Mouse (Mus musculus) gastrocnemius, postnatal 36 days (tissue): ENCODE measurements around the gene Tshb. TPM values are rescaled to one million over a fixed set of nuclear protein-coding genes. Genes with fewer than 3 reads are reported as not detected.
A peak's percentile ranks its signal among the peaks of the same experiment; 100 is the strongest.

ENCODE experiments used
- DNase-seq, 2 experiments: peaks; one replicate each; pipeline ENCODE4 v3.0.0; 2022
- intact Hi-C: fragments of 180-260 bp; cut with DNase I; formaldehyde crosslinking; loops from one replicate; pipeline ENCODE4 v1.15.1; 2025
- long read RNA-seq, 2 experiments: library from polyadenylated mRNA; stranded (forward); transcript quantifications; one replicate each; pipeline ENCODE4 v2.0.0; 2021
- total RNA-seq, 2 experiments: library from RNA; stranded (reverse); gene quantifications; 2 replicates each; pipeline ENCODE4 v1.2.3; 2021

Gene Tshb
- not detected for total RNA-seq
- long read RNA-seq, experiment 1 = 0 reads
- long read RNA-seq, experiment 2 = 0 reads

- DNase-seq = no peak
- intact Hi-C loops = no loop called here
Measured at GRCm38 (mm10) chr3:102782618-102783017, at the start of gene Tshb. Tshb (minus strand) TSS chr3:102782718.

- intact Hi-C loops = loop anchor here (1.0 to 10.0 kb wide), 3 partner anchors 89 to 549 kb away; no protein-coding TSS in a partner anchor
- DNase-seq = peak; percentile 38 to 71
Measured at GRCm38 (mm10) chr3:102803937-102804336, 21.4 kb upstream of the Tshb start.

- intact Hi-C loops = no loop called here
- DNase-seq = no peak
Measured at GRCm38 (mm10) chr3:102787369-102787768, 4.9 kb upstream of the Tshb start.

- no peak for DNase-seq
- intact Hi-C loops = no loop called here
Measured at GRCm38 (mm10) chr3:102773018-102773417, 9.5 kb downstream of the Tshb start.

GRCm38 (mm10) chr3:102764850-102765249 lies 17.7 kb downstream of the Tshb start:
- DNase-seq = no peak
- intact Hi-C loops = no loop called here

- intact Hi-C loops = no loop called here
- peak in 1 of 2 experiments; percentile 26 for DNase-seq
Measured at GRCm38 (mm10) chr3:102763713-102764400, 18.7 kb downstream of the Tshb start.

GRCm38 (mm10) chr3:102762388-102762787 lies 20.1 kb downstream of the Tshb start:
- no peak for DNase-seq
- intact Hi-C loops = no loop called here

GRCm38 (mm10) chr3:102760236-102760635 lies 22.3 kb downstream of the Tshb start:
- DNase-seq = no peak
- intact Hi-C loops = no loop called here

GRCm38 (mm10) chr3:102757019-102757418 lies 25.5 kb downstream of the Tshb start:
- DNase-seq = no peak
- intact Hi-C loops = no loop called here

- no peak for DNase-seq
- intact Hi-C loops = no loop called here
Measured at GRCm38 (mm10) chr3:102755801-102756200, 26.7 kb downstream of the Tshb start.

- peak in 1 of 2 experiments; percentile 10 for DNase-seq
- intact Hi-C loops = no loop called here
Measured at GRCm38 (mm10) chr3:102752457-102752856, 30.1 kb downstream of the Tshb start.

- no peak for DNase-seq
- intact Hi-C loops = no loop called here
Measured at GRCm38 (mm10) chr3:102752053-102752452, 30.5 kb downstream of the Tshb start.

GRCm38 (mm10) chr3:102751536-102751935 lies 31.0 kb downstream of the Tshb start:
- intact Hi-C loops = no loop called here
- no peak for DNase-seq

GRCm38 (mm10) chr3:102751136-102751535 lies 31.4 kb downstream of the Tshb start:
- no peak for DNase-seq

GRCm38 (mm10) chr3:102748686-102749085 lies 33.8 kb downstream of the Tshb start:
- peak in 1 of 2 experiments; percentile 10 for DNase-seq
- intact Hi-C loops = no loop called here

More at GRCm38 (mm10) chr3:102751136-102751535, 31.4 kb downstream of the Tshb start:
- intact Hi-C loops = no loop called here

- intact Hi-C loops = no loop called here
- DNase-seq = peak in 1 of 2 experiments; percentile 8
Measured at GRCm38 (mm10) chr3:102748038-102748437, 34.5 kb downstream of the Tshb start.

GRCm38 (mm10) chr3:102746174-102746573 lies 36.3 kb downstream of the Tshb start:
- DNase-seq = no peak
- intact Hi-C loops = no loop called here

GRCm38 (mm10) chr3:102744657-102745056 lies 37.9 kb downstream of the Tshb start:
- peak in 1 of 2 experiments; percentile 24 for DNase-seq
- intact Hi-C loops = no loop called here

GRCm38 (mm10) chr3:102743781-102744471 lies 38.6 kb downstream of the Tshb start:
- intact Hi-C loops = no loop called here
- peak in 1 of 2 experiments; percentile 5 for DNase-seq

- intact Hi-C loops = no loop called here
- DNase-seq = peak in 1 of 2 experiments; percentile 6
Measured at GRCm38 (mm10) chr3:102743202-102743601, 39.3 kb downstream of the Tshb start.

GRCm38 (mm10) chr3:102742725-102743124 lies 39.8 kb downstream of the Tshb start:
- DNase-seq = no peak
- intact Hi-C loops = no loop called here

GRCm38 (mm10) chr3:102738926-102739325 lies 43.6 kb downstream of the Tshb start:
- DNase-seq = no peak
- intact Hi-C loops = no loop called here
